Mouse (Mus musculus) activated CD4-positive, CD25-positive, alpha-beta regulatory T cell, adult 4 months (primary cell): Measurements from ENCODE around the gene Mkln1. TPM values are rescaled to one million over a fixed set of nuclear protein-coding genes. Genes with fewer than 3 reads are reported as not detected.

Source experiments
- ATAC-seq: one replicate; pipeline ENCODE4 v1.8.0; 2017
- polyA plus RNA-seq, 2 experiments: library from polyadenylated mRNA; unstranded; fragments of 100-300 nt; shearing (Covaris generic); gene quantifications; one replicate each; pipeline ENCODE4 v1.2.1; 2017

Mkln1 gene
- polyA plus RNA-seq, 2 experiments from 2014 or later, result 325 to 326 TPM

DNA sequence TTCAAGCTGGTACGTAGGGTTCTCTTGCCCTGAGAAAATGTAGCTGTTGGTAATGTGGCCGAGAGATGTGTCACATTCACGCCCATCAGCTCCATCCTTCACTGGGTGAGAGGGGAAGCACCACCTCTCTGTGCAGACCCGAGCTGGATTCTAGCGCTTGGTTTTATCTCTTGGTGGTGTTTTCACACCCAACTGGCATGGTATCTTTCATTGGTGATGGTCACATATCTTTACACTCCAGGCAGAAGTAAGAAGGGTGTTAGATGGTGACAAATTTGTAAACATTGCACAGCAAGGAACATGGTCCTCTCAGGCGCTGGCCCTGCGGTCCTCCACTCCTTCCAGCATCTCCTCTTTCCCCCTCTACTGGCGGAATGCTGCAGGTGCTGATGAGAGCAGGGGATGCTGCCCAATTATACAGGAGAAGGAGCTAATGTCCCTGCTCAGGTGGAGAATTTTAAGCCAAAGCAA, 120.5 kb downstream of the Mkln1 start:
- ATAC-seq, result no peak

DNA sequence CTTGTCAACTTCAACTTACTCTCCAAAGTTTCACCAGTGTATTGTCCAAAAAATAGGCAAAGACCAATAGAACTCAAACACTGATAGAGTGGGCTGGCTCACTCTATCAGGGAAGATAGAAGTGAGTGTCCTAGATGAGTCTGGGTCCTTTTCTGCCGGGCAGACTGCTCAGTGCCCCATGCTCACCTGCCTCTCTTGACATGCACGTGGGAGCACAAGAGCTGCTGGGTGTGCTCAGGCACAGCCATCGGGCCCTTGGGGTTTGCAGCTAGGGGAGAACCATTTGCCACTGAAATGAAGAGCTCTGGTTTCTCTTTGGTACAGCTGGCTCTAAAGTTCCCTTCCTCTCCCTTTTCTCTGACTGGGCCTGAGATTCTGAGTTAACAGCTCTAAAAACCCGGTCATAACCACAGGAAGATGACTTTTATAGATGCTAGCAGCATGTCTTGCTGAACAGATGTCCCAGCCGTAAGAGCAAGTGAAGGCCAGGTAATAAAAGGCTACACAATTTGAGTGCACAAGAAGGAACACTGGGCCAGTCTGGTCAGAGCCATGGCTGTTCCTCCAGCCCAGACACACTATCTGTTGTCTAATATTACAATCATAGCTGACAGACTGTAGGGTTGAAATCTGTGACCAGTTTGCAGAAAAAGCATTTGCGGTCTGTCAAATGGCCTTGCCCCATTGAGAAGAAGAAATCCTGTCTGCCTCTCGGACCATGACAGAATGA, 122.1 kb downstream of the Mkln1 start:
- ATAC-seq, result no peak

DNA sequence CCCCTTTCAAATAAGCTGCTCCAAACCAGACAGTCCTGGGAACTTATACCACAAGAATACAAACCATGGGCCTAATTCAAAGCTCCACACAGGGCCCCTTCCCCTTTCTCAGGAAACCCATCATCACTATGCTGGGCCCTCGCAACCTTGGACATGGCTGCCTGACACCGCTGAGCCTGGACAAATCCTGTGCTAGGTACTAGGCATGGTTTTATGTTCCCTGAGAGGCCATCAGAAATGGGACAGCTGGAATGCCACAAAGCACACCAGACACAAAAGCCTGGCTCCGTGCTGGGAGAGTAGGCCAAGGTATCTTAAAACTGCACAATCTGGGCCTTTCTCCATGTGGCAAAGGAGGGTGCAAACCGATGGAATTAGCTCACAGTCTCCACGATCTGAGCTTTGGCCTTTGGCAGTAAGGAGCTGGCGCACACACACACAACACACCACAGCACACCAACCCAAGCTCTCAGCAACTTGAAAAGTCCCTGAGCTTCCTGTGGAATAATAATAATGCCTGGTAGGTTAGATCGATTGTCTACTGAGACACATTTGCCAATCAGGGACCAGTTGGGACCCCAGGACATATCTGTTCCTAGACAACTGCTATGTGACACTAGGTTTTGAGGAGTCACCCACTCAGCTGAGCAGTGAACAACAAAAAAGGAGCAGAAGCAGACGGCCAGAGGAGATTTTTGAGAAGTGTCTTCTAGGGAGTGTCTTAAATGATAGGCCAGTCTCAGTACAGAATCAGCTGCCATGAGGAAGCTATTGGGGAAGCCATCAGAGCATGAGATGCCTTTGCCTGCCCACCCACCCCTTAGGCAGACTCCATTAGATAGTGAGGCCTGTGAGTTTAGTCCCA, 123.2 kb downstream of the Mkln1 start:
- no peak for ATAC-seq

DNA sequence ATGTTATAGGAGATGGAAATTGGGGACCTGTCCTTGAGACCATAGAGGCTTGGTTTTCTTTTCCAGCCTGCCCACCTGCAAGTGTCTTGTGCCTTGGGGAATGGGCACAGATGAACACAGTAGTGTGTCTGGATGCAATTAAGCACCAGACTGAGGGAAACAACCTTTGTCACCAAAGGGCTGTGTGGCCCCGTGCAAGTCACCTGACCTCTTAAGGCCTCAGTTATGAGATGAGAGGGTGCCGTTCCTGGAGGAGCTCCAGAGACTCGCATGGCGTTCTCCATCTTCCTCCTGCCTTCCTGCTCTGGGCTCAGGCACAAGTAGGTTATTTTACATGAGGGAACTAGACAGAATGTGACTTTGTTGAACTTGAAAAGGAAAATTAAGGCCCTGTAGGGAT, 123.9 kb downstream of the Mkln1 start:
- no peak for ATAC-seq

DNA sequence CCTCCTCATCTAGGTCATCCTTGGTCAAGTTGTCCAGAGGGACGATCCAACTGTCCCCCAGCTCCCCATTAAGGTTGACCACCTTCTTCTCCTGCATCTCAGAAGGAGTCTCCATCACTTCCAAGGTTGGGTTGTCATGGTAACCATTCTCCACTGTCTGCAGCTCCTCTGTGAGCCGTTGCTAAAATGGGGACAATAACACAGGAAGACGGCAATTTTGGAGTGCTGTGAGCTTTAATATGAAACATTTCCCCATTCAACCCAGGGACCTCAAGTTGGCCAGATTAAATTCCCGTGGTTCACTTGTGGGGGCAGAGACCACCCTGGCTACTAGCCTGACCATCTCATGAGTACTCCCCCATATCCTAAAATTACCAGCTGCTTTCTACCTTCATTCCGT, 124.5 kb downstream of the Mkln1 start:
- no peak for ATAC-seq

DNA sequence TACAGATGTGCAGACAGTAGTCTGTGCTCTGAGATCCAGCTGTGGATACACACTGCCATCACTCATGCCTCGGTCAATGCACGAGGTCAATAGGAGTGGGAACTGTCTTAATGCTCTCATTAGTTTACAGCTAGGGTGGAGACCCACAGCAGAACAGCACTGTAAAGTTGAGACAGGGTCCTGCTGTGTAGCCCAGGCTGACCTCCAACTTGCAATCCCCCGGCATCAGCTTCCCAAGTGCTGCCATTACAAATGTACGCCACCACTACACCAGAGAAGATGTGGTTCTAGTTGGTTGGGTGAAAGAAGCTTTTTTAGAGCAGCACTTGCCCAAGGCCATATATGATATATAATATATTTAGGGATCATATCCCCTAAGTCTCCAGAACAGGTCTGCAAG, 125.1 kb downstream of the Mkln1 start:
- no peak for ATAC-seq

DNA sequence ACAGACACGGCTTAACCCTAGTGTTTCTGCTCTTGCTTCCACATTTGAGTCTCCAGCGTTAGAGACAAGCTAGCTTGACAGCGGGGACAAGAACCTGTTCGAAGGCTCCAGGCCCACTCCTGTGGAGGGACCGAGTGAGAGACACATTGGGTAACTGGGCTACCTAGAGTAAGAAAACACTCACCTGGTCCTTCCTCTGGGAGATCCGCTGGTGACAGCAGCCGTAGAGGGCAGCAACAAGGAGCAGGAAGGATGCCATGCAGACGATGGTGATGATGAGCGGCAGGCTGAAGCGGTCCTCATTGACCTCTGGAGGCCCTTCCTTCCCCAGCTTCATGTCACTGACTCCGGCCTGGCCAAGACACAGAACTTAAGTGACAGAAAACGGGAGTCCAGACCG, 125.6 kb downstream of the Mkln1 start:
- ATAC-seq, result no peak

DNA sequence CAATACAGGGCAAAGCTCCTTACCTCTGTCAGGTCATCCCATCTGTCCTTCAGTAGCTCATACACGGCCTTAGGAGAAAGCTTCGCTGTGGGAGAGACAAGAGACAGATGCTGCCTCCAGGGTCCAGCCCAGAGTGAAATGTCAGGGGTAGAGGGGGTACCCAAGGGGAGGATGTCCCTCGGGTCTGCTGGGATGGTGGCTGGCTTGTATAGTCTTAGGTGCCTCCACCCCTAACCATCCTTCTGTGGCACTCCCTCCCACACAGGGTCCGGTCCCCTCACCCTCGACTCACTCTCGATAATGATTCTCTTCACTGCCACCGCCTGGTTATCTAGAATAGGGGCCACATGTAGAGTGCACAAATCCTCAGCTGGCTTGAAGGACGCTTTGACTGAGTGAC, 126.1 kb downstream of the Mkln1 start:
- ATAC-seq, result no peak

DNA sequence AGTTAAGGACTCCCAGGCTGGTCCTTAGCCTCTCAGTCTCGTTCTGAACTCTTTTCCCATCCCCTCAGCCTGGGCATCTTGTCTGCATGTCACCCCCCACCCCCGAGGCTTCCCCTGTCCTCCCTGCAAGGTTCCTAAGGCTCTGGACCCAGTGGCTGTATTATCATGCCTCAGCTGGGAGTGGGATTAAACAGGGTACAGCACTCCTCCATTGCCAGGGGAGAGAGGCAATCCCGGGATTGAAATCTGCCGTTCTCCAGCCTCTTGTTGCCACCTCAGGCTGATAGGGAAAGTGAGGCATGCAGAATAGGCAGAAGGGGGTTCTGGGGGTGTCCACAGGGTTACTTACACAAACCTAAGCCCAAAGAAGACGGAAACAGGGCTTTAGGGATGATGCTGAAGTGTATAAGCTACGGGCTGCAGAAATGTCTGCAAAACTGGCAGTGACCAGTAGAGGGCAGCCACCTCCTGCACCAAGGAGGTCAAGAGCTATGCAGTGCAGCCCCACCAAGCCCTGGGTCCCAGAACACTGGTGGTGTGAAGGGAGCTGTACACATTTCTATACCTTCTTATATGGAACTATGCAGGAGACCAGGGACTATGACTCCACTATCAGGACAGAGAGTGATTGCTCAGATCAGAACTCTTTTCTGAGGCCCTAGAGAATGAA, 126.8 kb downstream of the Mkln1 start:
- no peak for ATAC-seq

DNA sequence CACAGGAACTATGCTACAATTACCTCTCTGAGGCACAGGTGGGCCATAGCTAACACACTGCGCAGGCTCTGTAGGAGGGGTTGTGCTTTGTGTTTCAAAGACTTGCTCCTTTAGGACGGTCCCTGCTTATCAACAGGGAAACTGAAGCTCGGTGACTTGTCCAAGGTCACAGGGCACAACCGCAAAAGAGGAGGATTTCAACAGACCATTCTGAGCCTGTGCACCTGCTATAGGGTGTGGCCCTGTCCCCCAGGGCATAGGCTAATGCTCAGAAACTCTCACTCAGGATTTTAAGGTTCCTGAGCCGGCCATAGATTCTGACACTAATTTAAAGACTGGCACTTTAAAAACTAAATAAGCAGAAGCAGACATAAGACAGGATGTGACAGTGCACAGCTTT, 128.4 kb downstream of the Mkln1 start:
- no peak for ATAC-seq

DNA sequence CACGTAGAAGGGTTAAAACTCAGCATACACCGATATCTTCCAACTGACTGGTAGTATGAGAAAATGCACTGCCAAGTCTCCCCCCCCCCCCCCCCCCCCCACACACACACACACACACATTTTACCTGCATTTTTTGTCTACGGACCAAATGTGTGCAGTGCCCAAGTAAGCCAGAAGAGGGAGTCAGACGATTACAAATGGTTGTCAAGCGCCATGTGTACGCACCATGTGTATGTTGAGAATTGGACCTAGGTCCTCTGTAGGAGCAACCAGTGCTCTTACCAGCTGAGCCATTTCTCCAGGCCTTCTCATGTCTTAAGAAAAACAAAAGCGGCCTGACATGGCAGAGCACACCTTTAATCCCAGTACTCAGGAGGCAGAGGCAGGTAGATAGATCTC, 129.4 kb downstream of the Mkln1 start:
- ATAC-seq, result no peak

DNA sequence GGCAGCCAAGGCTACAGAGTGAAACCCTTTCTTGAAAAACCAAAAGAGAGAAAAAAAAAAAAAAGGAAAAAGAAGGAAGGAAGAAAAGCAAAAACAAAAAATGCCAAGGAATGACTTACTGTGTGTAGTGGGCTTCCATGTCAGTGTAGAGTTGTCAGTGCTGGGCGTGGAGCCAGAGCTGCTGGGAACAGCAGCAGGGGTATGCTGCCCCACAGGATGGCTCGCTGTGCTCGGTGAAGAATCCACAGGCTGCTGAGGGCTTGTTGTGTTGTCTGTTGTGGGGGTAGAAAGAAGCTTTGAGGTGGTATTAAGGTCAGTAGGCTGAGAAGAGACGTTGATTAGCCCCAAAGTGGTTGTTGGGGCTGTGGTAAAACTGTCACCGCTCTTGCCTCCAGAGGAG, 129.8 kb downstream of the Mkln1 start:
- ATAC-seq, result no peak

DNA sequence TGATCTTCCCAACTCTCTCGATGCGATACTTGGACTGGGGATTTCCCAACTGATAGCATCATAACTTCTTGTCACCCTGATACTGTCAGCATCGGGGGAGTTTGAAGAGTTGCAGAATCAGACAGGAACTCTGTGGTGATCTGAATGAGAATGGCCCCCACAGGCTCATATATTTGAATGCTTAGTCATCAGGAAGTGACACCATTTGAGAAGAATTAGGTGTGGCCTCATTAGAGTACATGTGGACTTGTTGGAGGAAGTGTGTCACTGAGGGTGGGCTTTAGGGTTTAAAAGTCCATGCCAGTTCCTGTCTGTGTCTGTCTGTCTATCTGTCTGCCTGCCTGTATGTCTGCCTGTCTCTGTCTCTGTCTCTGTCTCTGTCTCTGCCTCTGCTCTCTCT, 133.3 kb downstream of the Mkln1 start:
- ATAC-seq, result no peak

DNA sequence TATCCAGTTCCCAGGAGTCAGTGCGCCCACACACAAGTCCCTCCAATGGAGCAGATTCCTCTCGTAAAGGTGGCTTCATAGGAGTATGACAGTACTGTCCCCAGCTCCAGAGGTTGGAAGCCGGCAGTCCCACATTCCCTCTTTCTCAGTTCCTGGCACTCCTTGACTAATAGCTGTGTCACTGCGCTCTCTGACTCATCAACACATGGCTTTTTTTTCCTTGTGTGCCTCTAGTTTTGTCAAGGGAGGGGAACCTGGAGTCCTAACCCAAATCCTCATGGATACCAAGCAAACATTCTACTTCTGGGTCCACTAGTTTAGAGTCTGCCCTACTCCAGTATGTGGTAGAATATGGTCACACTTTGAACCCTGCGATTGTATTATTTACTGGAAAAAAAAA, 136.2 kb downstream of the Mkln1 start:
- ATAC-seq, result no peak

DNA sequence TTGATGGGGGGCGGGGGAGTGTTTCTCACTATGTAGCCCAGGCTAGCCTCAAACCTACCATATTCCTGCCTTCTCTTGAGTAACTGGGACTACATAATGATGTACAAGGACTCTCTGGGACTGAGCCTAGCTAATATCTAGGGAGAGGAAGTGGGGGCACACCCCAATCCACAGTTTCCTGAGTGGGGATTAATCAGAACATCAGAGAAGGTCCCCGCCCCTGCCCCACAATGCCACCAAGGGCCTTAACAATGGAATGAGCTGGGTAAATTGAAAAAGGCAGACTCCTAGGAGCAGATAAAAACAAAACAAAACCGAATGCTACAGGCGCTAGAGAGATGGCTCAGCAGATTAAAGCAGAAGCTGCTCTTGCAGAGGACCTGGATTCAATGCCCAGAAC, 138.7 kb downstream of the Mkln1 start:
- ATAC-seq, result no peak

DNA sequence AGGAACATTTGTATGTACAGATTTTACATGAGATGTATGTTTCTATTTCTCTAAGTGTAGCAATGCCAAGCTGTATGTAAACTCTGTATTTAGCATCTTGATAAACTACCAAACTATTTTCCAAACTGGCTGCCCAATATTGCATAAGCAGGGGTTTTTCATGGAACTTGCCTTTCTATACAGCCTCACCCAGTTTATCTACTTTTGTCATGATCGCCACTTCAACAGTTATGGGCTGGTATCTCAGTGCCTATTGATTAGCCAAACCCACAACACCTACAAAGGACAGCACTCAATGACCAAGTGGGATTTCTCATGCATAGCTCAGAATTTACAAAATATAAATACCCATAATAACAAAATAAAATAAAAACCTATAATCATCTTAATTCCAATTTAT, 139.6 kb downstream of the Mkln1 start:
- no peak for ATAC-seq

DNA sequence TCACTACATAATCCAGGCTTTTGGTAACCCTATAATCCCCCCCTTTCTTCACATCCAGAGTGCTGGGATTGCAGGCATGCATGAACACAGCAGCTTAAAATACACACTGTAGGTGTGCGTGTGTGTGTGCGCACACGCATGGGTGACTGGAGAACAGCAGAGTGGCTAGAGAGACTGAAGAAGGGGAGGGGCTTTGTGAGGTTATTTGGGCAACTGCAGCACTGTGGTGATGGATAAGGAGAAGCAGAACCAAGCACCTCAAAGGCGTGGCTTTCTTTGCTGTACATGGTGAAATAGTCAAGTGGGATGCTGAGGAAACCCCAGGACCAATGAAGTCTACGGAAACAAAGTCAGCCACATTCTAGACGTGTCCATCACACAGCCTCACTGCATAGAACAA, 141.5 kb downstream of the Mkln1 start:
- ATAC-seq, result no peak

DNA sequence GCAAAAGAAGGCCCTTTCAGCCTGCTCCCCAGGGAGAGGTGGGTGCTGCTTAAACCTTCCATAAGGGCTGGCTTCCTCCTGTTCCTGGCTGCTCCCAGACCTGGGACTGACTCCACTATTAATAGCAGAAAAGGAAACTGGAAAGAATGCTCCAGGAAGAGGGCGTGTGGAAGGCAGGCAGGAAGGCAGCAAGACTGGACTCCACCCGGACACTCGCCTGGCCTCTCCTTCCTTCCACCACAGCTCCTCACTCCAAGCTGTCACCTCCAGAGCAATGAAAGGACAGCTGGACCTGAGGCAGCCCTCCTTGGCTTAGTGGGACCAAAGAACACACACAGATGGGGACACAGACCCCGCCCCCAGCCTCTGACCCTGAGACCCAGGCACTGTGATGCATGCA, 145.8 kb downstream of the Mkln1 start:
- no peak for ATAC-seq

DNA sequence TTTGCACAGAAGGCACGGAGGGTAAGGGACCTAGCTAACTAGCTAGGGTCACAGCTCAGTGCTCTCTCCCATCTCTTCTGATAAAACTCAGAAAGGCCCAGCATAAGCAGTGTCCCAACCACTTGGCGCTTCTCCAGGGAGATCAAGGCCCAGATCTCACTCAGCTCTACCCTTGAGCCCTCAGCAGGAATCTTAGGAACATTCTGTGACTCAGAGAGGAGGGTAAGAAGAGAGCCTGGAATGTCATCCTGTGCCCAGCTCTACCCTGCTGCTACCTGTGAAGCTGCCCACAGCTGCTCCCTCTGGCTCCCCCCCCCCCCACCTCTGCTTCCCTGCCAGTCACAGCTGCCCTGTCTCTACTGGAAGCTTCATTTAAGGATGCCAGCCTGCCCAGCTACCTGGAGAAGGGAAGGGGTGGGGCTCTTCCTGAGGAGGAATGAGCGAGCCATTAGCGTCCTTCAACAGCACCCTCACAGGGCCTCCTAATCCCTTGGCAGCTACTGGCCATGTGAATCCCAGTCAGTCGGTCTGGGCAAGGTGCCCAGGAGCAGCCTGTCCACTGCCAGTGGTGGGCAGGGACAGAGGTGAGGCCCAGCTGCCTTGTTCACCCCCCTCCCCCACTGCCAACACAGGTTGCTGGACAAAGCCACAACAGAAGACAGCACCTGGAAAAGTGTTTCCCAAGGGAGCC, 151.0 kb downstream of the Mkln1 start:
- no peak for ATAC-seq

DNA sequence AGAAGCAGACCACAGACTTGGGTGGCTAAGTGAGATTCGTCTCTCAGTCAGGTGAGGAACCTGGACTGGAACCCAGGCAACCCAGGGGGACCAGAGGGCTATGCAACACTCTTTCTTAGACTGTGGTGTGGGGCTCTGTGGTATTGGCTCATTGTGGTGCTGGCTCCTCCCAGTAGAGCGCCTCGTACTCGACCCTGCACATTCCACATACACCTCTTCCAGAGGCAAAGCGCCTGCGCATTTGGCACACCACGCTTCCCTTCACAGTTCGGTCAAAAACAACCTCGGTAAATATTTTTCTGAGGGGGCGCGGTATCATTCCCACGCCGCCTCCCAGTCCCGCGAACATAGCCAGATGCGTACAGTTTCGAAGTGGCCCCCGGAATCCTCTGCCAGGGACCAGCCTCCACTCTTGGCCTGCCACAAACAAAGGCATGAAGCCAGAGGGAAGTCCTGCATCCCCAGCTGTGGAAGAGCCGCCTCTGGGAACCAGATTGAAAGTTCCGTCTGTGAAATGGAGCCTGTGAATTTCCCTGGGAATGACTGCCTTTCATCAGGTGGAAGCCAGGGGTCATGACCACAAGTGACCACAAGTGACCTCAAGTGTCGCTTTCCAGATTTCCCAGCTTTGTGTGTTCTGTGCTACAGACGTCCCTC, 152.5 kb downstream of the Mkln1 start:
- no peak for ATAC-seq

DNA sequence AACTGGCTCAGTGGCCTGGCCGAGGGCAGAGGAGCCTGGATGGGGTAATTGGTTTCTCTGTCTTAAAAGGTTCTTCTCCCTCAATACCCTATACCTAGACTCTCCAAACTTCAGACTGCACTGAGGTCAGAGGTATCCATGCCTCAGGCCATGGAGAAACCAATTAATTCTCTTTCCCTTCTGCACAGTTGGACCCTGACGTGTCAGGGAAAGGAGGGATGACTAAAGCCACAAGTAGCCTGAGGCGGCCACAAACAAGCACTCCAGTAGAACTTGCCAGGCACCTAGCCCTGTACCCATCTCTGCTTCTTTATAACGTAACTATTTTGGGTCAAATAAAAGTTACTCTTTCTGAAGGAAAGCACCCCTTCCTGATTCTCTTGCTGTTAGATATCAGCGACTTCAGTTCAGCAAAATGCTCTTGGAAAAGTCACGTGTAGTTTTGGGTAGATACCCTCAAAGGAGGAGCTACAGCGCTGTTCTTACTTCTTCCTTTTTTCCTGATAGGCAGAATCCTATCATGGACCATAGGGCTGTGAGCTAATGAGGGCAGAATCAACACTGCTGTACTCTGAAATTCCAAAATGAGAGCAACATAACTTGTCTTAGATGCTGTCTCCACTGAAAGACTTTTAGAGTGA, 158.0 kb downstream of the Mkln1 start:
- no peak for ATAC-seq
